15 mouse cellular contexts compared by ENCODE assay signal in genomic region chr5:131563630-131564252, GRCm38 (mm10).
"Had no signal": no experiment of that assay in that cellular context is flagged by ENCODE, and none has a peak within 500 bp of the region (broad histone marks: within the 10 kb centered on the region; RNA-seq: fewer than 3 reads in every experiment).

No protein-coding gene starts in this region.

- H3K4me1 ChIP-seq: liver, embryonic 13.5 days; lung, embryonic 15.5 days had no signal

- H3K4me2 ChIP-seq: limb, embryonic 12.5 days; liver, embryonic 13.5 days; lung, embryonic 15.5 days; midbrain, embryonic 12.5 days; neural tube, embryonic 13.5 days had no signal

- H3K4me3 ChIP-seq: limb, embryonic 12.5 days; liver, embryonic 13.5 days; lung, embryonic 15.5 days; midbrain, embryonic 12.5 days; neural tube, embryonic 13.5 days had no signal

- H3K9ac ChIP-seq: limb, embryonic 12.5 days; liver, embryonic 13.5 days; liver, postnatal 0 days; lung, embryonic 15.5 days; midbrain, embryonic 12.5 days; neural tube, embryonic 13.5 days had no signal

- ATAC-seq: liver, postnatal 0 days; midbrain, embryonic 16.5 days had no signal

- DNase-seq: kidney, postnatal 36 days; layer of hippocampus, adult 9-11 months; liver; liver, embryonic 13.5 days; liver, postnatal 0 days; lung, postnatal 14 days; retina, postnatal 1 day; right cerebral cortex, postnatal 4 days; spleen, adult 18-20 months had no signal

- H3K36me3 ChIP-seq: limb, embryonic 12.5 days; liver, embryonic 13.5 days; lung, embryonic 15.5 days; midbrain, embryonic 12.5 days; neural tube, embryonic 13.5 days had no signal

- H3K9me3 ChIP-seq: limb, embryonic 12.5 days; liver, embryonic 13.5 days; lung, embryonic 15.5 days; midbrain, embryonic 12.5 days; neural tube, embryonic 13.5 days had no signal

- H3K27ac ChIP-seq: kidney, postnatal 0 days; limb, embryonic 12.5 days; liver, embryonic 13.5 days; lung, embryonic 15.5 days; midbrain, embryonic 12.5 days; neural tube, embryonic 13.5 days had no signal

- H3K27me3 ChIP-seq: limb, embryonic 12.5 days; liver, embryonic 13.5 days; lung, embryonic 15.5 days had no signal
